Mouse (Mus musculus) cerebellum, adult 11-12 months (tissue): ENCODE measurements around the gene Cdh20.

Source experiments
- DNase-seq: peaks from one replicate; pipeline ENCODE4 v3.0.0; 2022

Gene Cdh20

GRCm38 (mm10) chr1:104768371-104769249 lies at the start of gene Cdh20:
Gene Cdh20 (plus strand): TSS chr1:104768529.
- peak; percentile 58 for DNase-seq

- DNase-seq: no peak
Measured at GRCm38 (mm10) chr1:104746816-104747215, 21.5 kb upstream of the Cdh20 start.

- no peak for DNase-seq
Measured at GRCm38 (mm10) chr1:104747438-104747837, 20.9 kb upstream of the Cdh20 start.

- peak; percentile 84 for DNase-seq
Measured at GRCm38 (mm10) chr1:104754483-104754882, 13.8 kb upstream of the Cdh20 start.

GRCm38 (mm10) chr1:104755896-104756295 lies 12.4 kb upstream of the Cdh20 start:
- no peak for DNase-seq

GRCm38 (mm10) chr1:104769250-104769607 lies 900 bp downstream of the Cdh20 start:
- peak; percentile 59 for DNase-seq

GRCm38 (mm10) chr1:104771937-104772336 lies 3.6 kb downstream of the Cdh20 start:
- DNase-seq: no peak

GRCm38 (mm10) chr1:104773207-104773606 lies 4.9 kb downstream of the Cdh20 start:
- no peak for DNase-seq

- no peak for DNase-seq
Measured at GRCm38 (mm10) chr1:104793488-104793887, 25.2 kb downstream of the Cdh20 start.

GRCm38 (mm10) chr1:104796146-104796545 lies 27.8 kb downstream of the Cdh20 start:
- DNase-seq: no peak

GRCm38 (mm10) chr1:104797139-104797538 lies 28.8 kb downstream of the Cdh20 start:
- no peak for DNase-seq

- no peak for DNase-seq
Measured at GRCm38 (mm10) chr1:104804746-104805145, 36.4 kb downstream of the Cdh20 start.

- no peak for DNase-seq
Measured at GRCm38 (mm10) chr1:104807214-104807613, 38.9 kb downstream of the Cdh20 start.

GRCm38 (mm10) chr1:104817510-104817909 lies 49.2 kb downstream of the Cdh20 start:
- DNase-seq: no peak

GRCm38 (mm10) chr1:104828106-104828505 lies 59.8 kb downstream of the Cdh20 start:
- DNase-seq: peak; percentile 21

GRCm38 (mm10) chr1:104838206-104838915 lies 70.0 kb downstream of the Cdh20 start:
- DNase-seq: no peak

- DNase-seq: peak; percentile 10
Measured at GRCm38 (mm10) chr1:104839051-104839450, 70.7 kb downstream of the Cdh20 start.

- DNase-seq: no peak
Measured at GRCm38 (mm10) chr1:104848256-104848919, 80.1 kb downstream of the Cdh20 start.

GRCm38 (mm10) chr1:104848920-104849272 lies 80.6 kb downstream of the Cdh20 start:
- DNase-seq: no peak

GRCm38 (mm10) chr1:104877384-104877783 lies 109.1 kb downstream of the Cdh20 start:
- no peak for DNase-seq

- no peak for DNase-seq
Measured at GRCm38 (mm10) chr1:104901815-104902214, 133.5 kb downstream of the Cdh20 start.

- DNase-seq: no peak
Measured at GRCm38 (mm10) chr1:104903409-104903808, 135.1 kb downstream of the Cdh20 start.

- no peak for DNase-seq
Measured at GRCm38 (mm10) chr1:104912407-104912806, 144.1 kb downstream of the Cdh20 start.

GRCm38 (mm10) chr1:104916507-104916906 lies 148.2 kb downstream of the Cdh20 start:
- no peak for DNase-seq
